Mouse (Mus musculus) neural tube, embryonic 11.5 days (tissue): ENCODE data around the gene March7. TPM values are rescaled to one million over a fixed set of nuclear protein-coding genes. Genes with fewer than 3 reads are reported as not detected.

Source experiments
- ATAC-seq: fragments of 200-750 bp; cut with Nextera tagmentation; 2 replicates; pipeline ENCODE4 v1.8.0; 2017; ENCODE audit warnings: moderate number of reproducible peaks, mild to moderate bottlenecking, moderate TSS enrichment, moderate library complexity; ENCODE audit not compliant: insufficient read depth, low FRiP score, low TSS enrichment
- DNase-seq: peaks from one replicate; pipeline ENCODE4 v3.0.0-alpha.2; 2015; ENCODE audit warnings: low spot score
- H3K27ac ChIP-seq: fragments of 300-500 bp; sonication (generic); 2 replicates; pipeline ENCODE4 v1.5.1; 2014; ENCODE audit warnings: low read depth, mild to moderate bottlenecking, low read length
- H3K27me3 ChIP-seq: fragments of 300-500 bp; sonication (generic); 2 replicates; pipeline ENCODE4 v1.6.1; 2014; ENCODE audit warnings: mild to moderate bottlenecking, low read length, mixed read lengths; ENCODE audit not compliant: control insufficient read depth, insufficient read depth
- H3K36me3 ChIP-seq: fragments of 300-500 bp; sonication (generic); 2 replicates; pipeline ENCODE4 v1.6.1; 2014; ENCODE audit warnings: mild to moderate bottlenecking, low read length, moderate library complexity, mixed read lengths; ENCODE audit not compliant: control insufficient read depth, insufficient read depth
- H3K4me1 ChIP-seq: fragments of 300-500 bp; sonication (generic); 2 replicates; pipeline ENCODE4 v1.6.1; 2014; ENCODE audit warnings: low read length, mixed read lengths; ENCODE audit not compliant: control insufficient read depth, insufficient read depth
- H3K4me2 ChIP-seq: fragments of 300-500 bp; sonication (generic); 2 replicates; pipeline ENCODE4 v1.6.1; 2014; ENCODE audit warnings: low read depth, mild to moderate bottlenecking, moderate library complexity
- H3K4me3 ChIP-seq: fragments of 300-500 bp; sonication (generic); 2 replicates; pipeline ENCODE4 v1.5.1; 2014; ENCODE audit warnings: low read depth, low read length
- H3K9ac ChIP-seq: fragments of 300-500 bp; sonication (generic); 2 replicates; pipeline ENCODE4 v1.6.1; 2014; ENCODE audit warnings: mild to moderate bottlenecking, low read length
- H3K9me3 ChIP-seq: fragments of 300-500 bp; sonication (generic); 2 replicates; pipeline ENCODE4 v1.6.1; 2016; ENCODE audit warnings: low read length; ENCODE audit not compliant: control insufficient read depth
- WGBS: fragments of 180-500 bp; shearing (Covaris S2); extraction: QIAGEN DNeasy Blood & Tissue Kit; methylation state at CpG from one replicate; pipeline ENCODE4 v1.1.7; 2014; 5-methylcytosine and 5-hydroxymethylcytosine counted together
- polyA plus RNA-seq: library from polyadenylated mRNA; unstranded; fragments of >200 nt; fragmentation: Nextera tagmentation; extraction: Ambion mirVana; gene quantifications from 2 replicates; pipeline ENCODE4 v1.2.1, GENCODE M21; 2014

March7 gene
- polyA plus RNA-seq, 1 experiment from 2014 or later = 74.6 TPM

GRCm38 (mm10) chr2:60221954-60222353 is 12.3 kb downstream of the March7 start:
- no peak overlapping the region for H3K4me2 ChIP-seq
- DNase-seq (no peak), ATAC-seq (no peak)
- no peak overlapping the region for H3K4me3 ChIP-seq
- H3K9ac ChIP-seq = no peak overlapping the region
- H3K27me3 ChIP-seq = no peaks in the 10 kb centered on the region
- H3K27ac ChIP-seq = no peak overlapping the region
- H3K4me1 ChIP-seq = no peaks in the 10 kb centered on the region
- H3K9me3 ChIP-seq = no peaks in the 10 kb centered on the region
- WGBS = 92% methylated on average over 2 of the region's 2 CpGs
- H3K36me3 ChIP-seq = no peaks in the 10 kb centered on the region

GRCm38 (mm10) chr2:60223489-60223888 is 13.8 kb downstream of the March7 start:
- Histone ChIP-seq H3K4me1 (no peaks in the 10 kb centered on the region), H3K36me3 (no peaks in the 10 kb centered on the region), H3K27ac (no peak overlapping the region), H3K9ac (no peak overlapping the region), H3K9me3 (no peaks in the 10 kb centered on the region), H3K4me2 (no peak overlapping the region), H3K4me3 (no peak overlapping the region), H3K27me3 (no peaks in the 10 kb centered on the region)
- ATAC-seq = no peak
- WGBS = 87% methylated on average over 1 of the region's 1 CpGs
- no peak for DNase-seq

DNA sequence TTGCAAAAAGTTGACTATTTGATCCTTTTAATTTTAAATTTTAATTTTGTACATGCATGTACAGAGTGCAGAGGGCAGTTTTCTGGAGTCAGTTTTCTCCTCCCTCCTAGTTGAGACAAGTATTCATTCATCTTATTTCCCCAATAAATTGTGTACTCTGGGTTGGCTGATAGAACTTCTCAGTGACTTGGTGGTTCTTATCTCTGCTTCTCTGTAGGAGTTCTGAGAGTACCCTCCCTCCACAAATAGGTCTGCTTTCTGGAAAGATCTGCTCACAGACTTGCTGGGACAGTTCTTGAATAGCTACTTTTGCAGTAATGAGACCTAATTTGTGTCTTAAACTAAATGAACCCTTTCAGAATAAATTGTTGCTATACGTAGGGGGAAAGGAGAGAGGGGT is 18.8 kb downstream of the March7 start:
- 87% methylated on average over 1 of the region's 1 CpGs for WGBS

GRCm38 (mm10) chr2:60230361-60230760 is 20.7 kb downstream of the March7 start:
- Histone ChIP-seq H3K4me1 (no peaks in the 10 kb centered on the region), H3K4me2 (no peak overlapping the region), H3K9me3 (no peaks in the 10 kb centered on the region), H3K27ac (no peak overlapping the region), H3K27me3 (no peaks in the 10 kb centered on the region), H3K36me3 (peaks cover 6% of the 10 kb centered on the region; the same call in 1 of the 2 replicates), H3K4me3 (no peak overlapping the region), H3K9ac (no peak overlapping the region)
- 97% methylated on average over 2 of the region's 2 CpGs for WGBS
- DNase-seq (no peak), ATAC-seq (no peak)

More for the DNA sequence above, 18.8 kb downstream of the March7 start:
- Histone ChIP-seq H3K27me3 (no peaks in the 10 kb centered on the region), H3K4me3 (no peak overlapping the region), H3K4me2 (no peak overlapping the region), H3K36me3 (peaks cover 3% of the 10 kb centered on the region; the same call in 1 of the 2 replicates), H3K9me3 (no peaks in the 10 kb centered on the region), H3K9ac (no peak overlapping the region), H3K4me1 (no peaks in the 10 kb centered on the region), H3K27ac (no peak overlapping the region)
- ATAC-seq (no peak), DNase-seq (no peak)

- WGBS = 87% methylated on average over 2 of the region's 2 CpGs
- Histone ChIP-seq H3K36me3 (peaks cover 8% of the 10 kb centered on the region; the same call in 1 of the 2 replicates), H3K27ac (no peak overlapping the region), H3K9ac (no peak overlapping the region), H3K4me2 (no peak overlapping the region), H3K4me1 (no peaks in the 10 kb centered on the region), H3K9me3 (no peaks in the 10 kb centered on the region), H3K4me3 (no peak overlapping the region), H3K27me3 (no peaks in the 10 kb centered on the region)
- DNase-seq (no peak), ATAC-seq (no peak)
Observed at GRCm38 (mm10) chr2:60233147-60233546, 23.5 kb downstream of the March7 start.

GRCm38 (mm10) chr2:60234506-60234905 is 24.8 kb downstream of the March7 start:
- no peak overlapping the region for H3K9ac ChIP-seq
- H3K36me3 ChIP-seq = peaks cover 6% of the 10 kb centered on the region; the same call in 1 of the 2 replicates
- no peak overlapping the region for H3K27ac ChIP-seq
- H3K27me3 ChIP-seq = no peaks in the 10 kb centered on the region
- no peak overlapping the region for H3K4me2 ChIP-seq
- no peaks in the 10 kb centered on the region for H3K4me1 ChIP-seq
- H3K9me3 ChIP-seq = no peaks in the 10 kb centered on the region
- DNase-seq (no peak), ATAC-seq (no peak)
- no peak overlapping the region for H3K4me3 ChIP-seq
- WGBS = 87% methylated on average over 7 of the region's 7 CpGs

DNA sequence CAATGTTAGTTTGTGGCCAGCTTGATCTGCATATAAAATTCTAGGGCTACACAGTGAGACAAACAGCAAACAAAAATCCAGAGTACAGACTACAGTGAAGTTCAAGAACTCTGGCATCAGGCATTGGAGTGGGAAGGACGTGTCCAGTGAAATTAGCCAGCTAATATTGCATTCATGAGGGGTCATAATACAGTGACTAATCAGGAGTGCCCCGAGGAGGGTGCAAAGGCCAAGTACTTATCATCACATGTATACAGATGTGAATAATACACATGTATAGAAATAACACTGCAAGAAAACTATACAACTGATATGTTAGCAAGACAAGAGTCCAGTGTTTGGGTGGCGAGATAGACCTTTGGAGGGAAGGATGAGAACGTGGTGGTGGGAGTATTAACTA is 43.1 kb downstream of the March7 start:
- H3K9ac ChIP-seq = no peak overlapping the region
- DNase-seq = no peak
- no peaks in the 10 kb centered on the region for H3K4me1 ChIP-seq
- H3K9me3 ChIP-seq = no peaks in the 10 kb centered on the region
- WGBS = 91% methylated on average over 4 of the region's 4 CpGs
- no peak overlapping the region for H3K27ac ChIP-seq
- ATAC-seq = no peak
- H3K27me3 ChIP-seq = no peaks in the 10 kb centered on the region
- H3K36me3 ChIP-seq = 0 out of 2 replicates have a peak, but pooled peaks cover 2% of the 10 kb centered on the region
- H3K4me3 ChIP-seq = no peak overlapping the region
- no peak overlapping the region for H3K4me2 ChIP-seq

- H3K9me3 ChIP-seq = no peaks in the 10 kb centered on the region
- H3K36me3 ChIP-seq = 0 out of 2 replicates have a peak, but pooled peaks cover 2% of the 10 kb centered on the region
- no peak overlapping the region for H3K27ac ChIP-seq
- no peak overlapping the region for H3K4me3 ChIP-seq
- ATAC-seq (no peak), DNase-seq (no peak)
- no peaks in the 10 kb centered on the region for H3K4me1 ChIP-seq
- no peak overlapping the region for H3K9ac ChIP-seq
- H3K27me3 ChIP-seq = no peaks in the 10 kb centered on the region
- no peak overlapping the region for H3K4me2 ChIP-seq
Observed at GRCm38 (mm10) chr2:60253506-60253905, 43.8 kb downstream of the March7 start.

DNA sequence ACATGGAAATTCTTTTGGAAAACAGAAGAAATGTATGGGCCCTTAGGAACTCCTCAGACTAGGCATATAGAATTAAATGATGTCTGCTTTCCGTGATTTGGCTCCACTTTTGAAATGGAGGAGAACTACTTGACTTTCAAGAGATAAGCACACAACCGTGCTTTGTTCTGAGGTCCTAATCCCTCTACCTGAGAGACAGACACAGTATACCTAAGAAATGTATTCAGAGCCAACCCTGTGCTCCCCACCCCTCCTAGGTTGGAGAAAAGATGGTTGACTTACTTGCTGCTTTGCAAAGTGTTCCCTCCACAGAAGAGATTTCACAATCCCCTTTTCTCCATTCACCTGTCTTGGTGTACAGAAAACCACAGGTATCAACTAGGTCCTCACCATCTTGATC is 47.1 kb downstream of the March7 start:
- Histone ChIP-seq H3K4me1 (no peaks in the 10 kb centered on the region), H3K9ac (no peak overlapping the region), H3K36me3 (no peaks in the 10 kb centered on the region), H3K4me3 (no peak overlapping the region), H3K4me2 (no peak overlapping the region), H3K9me3 (no peaks in the 10 kb centered on the region), H3K27me3 (no peaks in the 10 kb centered on the region), H3K27ac (no peak overlapping the region)
- 83% methylated on average over 2 of the region's 2 CpGs for WGBS
- DNase-seq = no peak
- no peak for ATAC-seq
